Mouse (Mus musculus) liver, embryonic 12.5 days (tissue): Measurements from ENCODE around the gene Lrrc8c. TPM values are rescaled to one million over a fixed set of nuclear protein-coding genes. Genes with fewer than 3 reads are reported as not detected.

Experiments
- ATAC-seq: fragments of 200-750 bp; cut with Nextera tagmentation; 2 replicates; pipeline ENCODE4 v1.8.0; 2017; ENCODE audit warnings: moderate number of reproducible peaks, mild to moderate bottlenecking, moderate library complexity
- H3K27ac ChIP-seq: fragments of 300-500 bp; sonication (generic); 2 replicates; pipeline ENCODE4 v1.5.1; 2016; ENCODE audit warnings: mild to moderate bottlenecking
- H3K27me3 ChIP-seq: fragments of 300-500 bp; sonication (generic); replicated peaks from 2 replicates; pipeline ENCODE4 v1.6.1; 2016; ENCODE audit warnings: mild to moderate bottlenecking, moderate library complexity
- H3K36me3 ChIP-seq: fragments of 300-500 bp; sonication (generic); 2 replicates; pipeline ENCODE4 v1.6.1; 2016; ENCODE audit warnings: mild to moderate bottlenecking, moderate library complexity
- H3K4me1 ChIP-seq: fragments of 300-500 bp; sonication (generic); 2 replicates; pipeline ENCODE4 v1.6.1; 2016
- H3K4me2 ChIP-seq: fragments of 300-500 bp; sonication (generic); 2 replicates; pipeline ENCODE4 v1.6.1; 2016; ENCODE audit warnings: mild to moderate bottlenecking, moderate library complexity
- H3K4me3 ChIP-seq: fragments of 300-500 bp; sonication (generic); 2 replicates; pipeline ENCODE4 v1.5.1; 2016; ENCODE audit warnings: mild to moderate bottlenecking, moderate library complexity
- H3K9ac ChIP-seq: fragments of 300-500 bp; sonication (generic); 2 replicates; pipeline ENCODE4 v1.6.1; 2016; ENCODE audit warnings: mild to moderate bottlenecking, moderate library complexity
- H3K9me3 ChIP-seq: fragments of 300-500 bp; sonication (generic); replicated peaks from 2 replicates; pipeline ENCODE4 v1.6.1; 2016; ENCODE audit warnings: mild to moderate bottlenecking, moderate library complexity
- whole genome bisulfite sequencing: fragments of 180-500 bp; shearing (Covaris S2); methylation state at CpG from one replicate; pipeline ENCODE4 v1.1.7; 2016; ENCODE audit not compliant: insufficient replicate concordance; 5-methylcytosine and 5-hydroxymethylcytosine counted together
- polyA plus RNA-seq: library from polyadenylated mRNA; unstranded; fragments of >200 nt; fragmentation: Nextera tagmentation; extraction: Ambion mirVana; gene quantifications from 2 replicates; pipeline ENCODE4 v1.2.1, GENCODE M21; 2016

Lrrc8c gene
- polyA plus RNA-seq, 1 experiment from 2014 or later = 23.9 TPM

DNA sequence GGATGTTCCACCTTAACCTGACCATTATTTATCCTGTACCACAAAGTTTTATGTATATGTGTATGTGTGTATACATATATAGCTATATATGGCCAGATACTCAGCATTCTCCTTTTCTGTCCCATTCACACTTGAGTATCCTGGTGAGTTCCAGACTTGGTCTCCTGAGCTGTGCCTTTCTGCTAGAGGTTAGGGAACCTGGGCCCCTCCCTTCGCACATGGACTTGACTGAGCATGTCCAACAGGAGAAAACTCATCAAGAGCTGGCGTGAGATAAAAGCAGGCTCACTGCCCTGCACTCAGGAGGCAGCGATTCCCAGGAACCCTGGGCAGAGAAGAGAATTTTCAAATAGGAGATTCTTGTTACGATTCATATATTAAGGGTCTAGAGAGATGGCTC is 45.6 kb downstream of the Lrrc8c start:
- Histone ChIP-seq H3K27ac (peak overlapping the region; percentile 98), H3K27me3 (no peaks in the 10 kb centered on the region), H3K4me3 (no peak overlapping the region), H3K36me3 (peaks cover 30% of the 10 kb centered on the region), H3K4me2 (peak overlapping the region; percentile 60), H3K9ac (0 out of 2 replicates have a peak overlapping the region, but pooled peaks have one; percentile 63), H3K9me3 (no peaks in the 10 kb centered on the region), H3K4me1 (peaks cover 70% of the 10 kb centered on the region)
- peak; percentile 42; the same call in 1 of the 2 replicates for ATAC-seq
- WGBS = 58% methylated on average over 4 of the region's 4 CpGs

DNA sequence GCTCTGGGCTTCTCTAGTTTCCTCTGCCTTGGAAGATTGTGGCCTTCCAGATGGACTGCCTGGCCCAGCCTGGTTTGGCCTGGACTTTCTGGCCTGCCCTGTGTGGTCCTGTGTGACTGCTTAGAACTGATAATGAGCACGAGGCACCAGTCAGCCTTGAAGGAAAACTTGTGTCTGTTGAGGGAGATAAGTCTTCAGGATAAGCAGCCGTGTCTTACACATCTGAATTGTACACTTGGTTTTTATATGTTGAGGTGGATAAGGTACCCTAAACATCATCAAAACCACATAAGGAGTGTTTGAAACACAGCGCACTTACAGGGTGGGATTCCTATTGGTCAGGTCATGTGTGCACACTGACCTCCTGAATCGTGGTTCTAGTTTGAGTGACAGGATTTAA is 46.6 kb downstream of the Lrrc8c start:
- Histone ChIP-seq H3K9me3 (no peaks in the 10 kb centered on the region), H3K4me2 (peak overlapping the region; percentile 60), H3K27ac (peak overlapping the region; percentile 98), H3K4me3 (peak overlapping the region; percentile 19; the same call in 1 of the 2 replicates), H3K36me3 (peaks cover 30% of the 10 kb centered on the region), H3K27me3 (no peaks in the 10 kb centered on the region), H3K9ac (peak overlapping the region; percentile 63), H3K4me1 (peaks cover 76% of the 10 kb centered on the region)
- WGBS = 27% methylated on average over 4 of the region's 4 CpGs
- ATAC-seq = peak; percentile 98

DNA sequence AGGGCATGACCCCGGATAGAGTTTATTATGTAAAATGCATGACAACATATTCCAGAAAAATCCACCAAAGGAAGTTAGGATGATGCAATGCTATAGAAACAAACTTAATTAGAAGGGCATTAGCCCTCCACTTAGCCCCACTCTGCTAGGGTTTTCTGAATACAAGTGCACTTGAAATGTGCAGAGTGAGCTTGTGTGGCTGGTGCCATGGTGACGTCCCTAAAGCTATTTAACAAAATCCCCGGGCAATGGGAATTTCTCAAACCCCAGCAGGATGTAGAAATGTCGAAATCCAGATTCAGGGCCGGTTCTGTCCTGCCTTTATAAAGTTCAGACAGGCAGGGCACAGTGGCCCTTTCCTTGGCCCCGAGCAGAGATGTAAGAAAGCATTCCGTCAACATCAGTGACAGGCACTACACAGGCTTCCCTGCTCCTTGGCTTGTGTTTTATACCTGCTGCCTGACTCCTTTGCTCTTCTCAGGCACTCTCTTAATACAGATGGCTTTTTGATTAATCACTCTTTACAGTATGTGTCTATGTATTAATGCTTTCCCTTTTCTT is 47.7 kb downstream of the Lrrc8c start:
- Histone ChIP-seq H3K36me3 (peaks cover 28% of the 10 kb centered on the region), H3K9ac (peak overlapping the region; percentile 7; the same call in 1 of the 2 replicates), H3K4me1 (peaks cover 76% of the 10 kb centered on the region), H3K4me3 (no peak overlapping the region), H3K4me2 (no peak overlapping the region), H3K9me3 (no peaks in the 10 kb centered on the region), H3K27me3 (no peaks in the 10 kb centered on the region), H3K27ac (peak overlapping the region; percentile 98)
- no peak for ATAC-seq
- WGBS = 74% methylated on average over 7 of the region's 7 CpGs

DNA sequence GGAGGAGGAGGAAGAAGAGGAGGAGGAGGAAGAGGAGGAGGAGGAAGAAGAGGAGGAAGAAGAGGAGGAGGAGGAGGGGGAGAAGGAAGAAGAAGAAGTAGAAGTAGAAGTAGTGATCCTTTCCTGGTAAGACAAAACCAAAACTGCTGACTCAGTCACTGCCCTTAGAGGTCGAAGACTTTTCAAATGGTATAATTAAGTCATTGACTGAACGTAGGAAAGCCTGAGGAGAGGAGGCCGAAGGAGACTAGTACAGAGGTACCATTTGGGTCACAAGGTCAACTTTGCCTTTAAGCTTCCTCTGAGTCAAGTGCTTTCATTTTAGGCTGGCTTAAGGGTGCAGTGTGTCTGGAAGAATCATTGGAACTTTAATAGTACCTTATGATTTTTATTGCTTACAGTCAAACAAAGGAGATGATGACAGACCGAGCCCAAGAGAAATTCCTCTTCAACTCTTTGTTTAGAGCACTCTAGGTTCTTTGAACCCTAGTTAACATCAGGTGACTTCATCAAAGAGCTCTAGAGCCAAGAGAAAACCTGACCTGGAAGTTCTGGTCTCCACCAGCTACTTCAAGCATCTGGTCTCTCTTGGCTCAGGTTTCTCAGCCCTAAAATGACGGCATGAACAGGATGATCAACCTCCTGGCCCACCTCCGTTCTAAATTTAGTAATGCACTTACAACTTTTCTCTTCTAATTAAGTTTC is 49.0 kb downstream of the Lrrc8c start:
- 79% methylated on average over 6 of the region's 6 CpGs for WGBS
- H3K27me3 ChIP-seq = no peaks in the 10 kb centered on the region
- no peak overlapping the region for H3K4me3 ChIP-seq
- H3K9me3 ChIP-seq = no peaks in the 10 kb centered on the region
- no peak overlapping the region for H3K9ac ChIP-seq
- peak overlapping the region; percentile 62 for H3K27ac ChIP-seq
- no peak overlapping the region for H3K4me2 ChIP-seq
- peaks cover 29% of the 10 kb centered on the region for H3K36me3 ChIP-seq
- ATAC-seq = no peak
- peaks cover 77% of the 10 kb centered on the region for H3K4me1 ChIP-seq

DNA sequence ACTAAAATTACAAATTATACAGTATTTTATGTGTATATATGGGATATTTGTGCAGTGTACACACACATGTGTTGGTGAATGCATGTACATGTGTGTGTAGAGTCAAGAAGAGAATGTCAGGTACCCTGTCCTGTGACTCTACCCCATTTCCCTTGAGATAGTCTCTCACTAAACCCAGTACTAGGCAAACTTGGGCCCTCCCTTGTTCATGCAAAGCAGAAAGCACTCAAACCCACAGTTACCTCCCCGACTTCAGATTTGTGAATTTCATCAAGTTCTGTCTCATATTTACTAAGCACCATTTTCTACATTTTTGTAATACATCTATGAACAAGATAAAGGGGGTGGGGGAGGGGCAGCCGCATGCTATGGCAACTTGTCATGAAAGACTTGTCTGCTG is 50.0 kb downstream of the Lrrc8c start:
- ATAC-seq = no peak
- no peak overlapping the region for H3K4me3 ChIP-seq
- H3K27ac ChIP-seq = no peak overlapping the region
- H3K9ac ChIP-seq = no peak overlapping the region
- H3K4me2 ChIP-seq = no peak overlapping the region
- H3K36me3 ChIP-seq = peaks cover 34% of the 10 kb centered on the region
- WGBS = 76% methylated on average over 2 of the region's 2 CpGs
- peaks cover 77% of the 10 kb centered on the region for H3K4me1 ChIP-seq
- H3K9me3 ChIP-seq = no peaks in the 10 kb centered on the region
- H3K27me3 ChIP-seq = no peaks in the 10 kb centered on the region

DNA sequence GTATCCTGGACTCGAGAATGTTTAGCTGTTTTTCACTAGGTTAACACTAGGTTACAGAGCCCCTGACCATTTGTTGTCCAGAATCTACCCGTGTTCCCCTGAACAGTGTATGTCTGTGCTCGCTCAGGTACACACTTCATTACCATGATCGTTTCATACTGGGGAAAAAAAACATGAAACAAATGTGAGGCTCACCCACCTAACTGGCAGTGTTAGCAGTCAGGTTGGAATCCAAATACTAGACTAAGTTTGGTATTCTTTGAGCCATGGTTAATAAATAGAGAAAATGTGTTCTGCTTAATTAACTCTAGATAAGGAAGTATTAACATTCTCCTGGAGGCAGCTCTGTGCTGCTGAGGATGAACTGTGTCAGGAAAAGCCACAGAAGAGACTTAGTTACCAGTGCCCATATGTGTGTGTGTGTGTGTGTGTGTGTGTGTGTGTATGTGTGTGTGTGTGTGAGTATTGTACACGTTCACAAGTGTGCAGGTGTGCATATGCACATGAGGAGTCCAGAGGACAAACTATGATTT is 53.0 kb downstream of the Lrrc8c start:
- H3K9ac ChIP-seq = no peak overlapping the region
- no peaks in the 10 kb centered on the region for H3K27me3 ChIP-seq
- 0 out of 2 replicates have a peak overlapping the region, but pooled peaks have one; percentile 61 for H3K27ac ChIP-seq
- H3K36me3 ChIP-seq = peaks cover 39% of the 10 kb centered on the region
- no peak overlapping the region for H3K4me3 ChIP-seq
- ATAC-seq = no peak
- H3K4me2 ChIP-seq = no peak overlapping the region
- WGBS = 73% methylated on average over 5 of the region's 5 CpGs
- H3K4me1 ChIP-seq = peaks cover 78% of the 10 kb centered on the region
- no peaks in the 10 kb centered on the region for H3K9me3 ChIP-seq

DNA sequence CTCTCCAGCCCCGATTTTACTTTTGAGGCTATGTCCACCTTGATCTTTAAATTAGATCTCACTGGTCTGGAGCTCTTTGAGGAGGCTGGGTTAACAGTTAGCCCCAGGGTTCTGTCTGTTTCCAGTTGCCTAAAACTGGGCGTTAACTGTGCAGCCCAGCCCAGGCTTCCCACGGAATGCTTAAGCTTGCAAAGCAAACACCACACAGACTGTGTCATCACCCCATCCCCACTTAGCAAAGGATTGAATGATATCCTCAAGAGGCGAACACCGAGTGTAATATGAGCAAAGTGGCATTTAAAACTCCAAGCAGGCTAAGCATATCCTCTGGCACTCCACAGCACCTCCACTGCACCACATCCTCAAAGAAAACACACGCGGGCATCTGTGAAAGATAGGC is 53.7 kb downstream of the Lrrc8c start:
- 77% methylated on average over 7 of the region's 7 CpGs for WGBS
- Histone ChIP-seq H3K4me2 (no peak overlapping the region), H3K4me3 (no peak overlapping the region), H3K4me1 (peaks cover 78% of the 10 kb centered on the region), H3K36me3 (peaks cover 35% of the 10 kb centered on the region), H3K9me3 (no peaks in the 10 kb centered on the region), H3K27me3 (no peaks in the 10 kb centered on the region), H3K9ac (no peak overlapping the region), H3K27ac (0 out of 2 replicates have a peak overlapping the region, but pooled peaks have one; percentile 12)
- no peak for ATAC-seq

DNA sequence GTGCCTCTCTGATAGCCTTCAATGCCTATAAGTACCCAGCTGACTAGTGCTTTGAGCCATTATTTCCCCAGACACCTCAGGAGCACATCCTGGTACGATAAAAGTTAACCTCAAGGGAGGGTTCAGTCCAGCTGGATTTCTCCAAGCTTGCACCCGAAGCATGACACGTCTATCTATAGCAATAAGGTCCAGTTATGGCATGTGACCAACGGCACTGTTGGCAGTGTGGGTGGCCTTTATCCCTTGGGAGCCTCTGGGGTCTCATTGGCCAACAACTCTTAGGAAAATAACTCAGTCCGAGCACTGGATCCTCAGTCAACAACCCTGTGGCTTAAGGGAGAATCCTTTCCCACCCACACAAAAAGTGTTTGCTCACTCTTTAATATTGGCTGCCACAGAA is 55.6 kb downstream of the Lrrc8c start:
- H3K9ac ChIP-seq = peak overlapping the region; percentile 56
- no peak overlapping the region for H3K4me3 ChIP-seq
- peaks cover 68% of the 10 kb centered on the region for H3K4me1 ChIP-seq
- peak overlapping the region; percentile 52; the same call in 1 of the 2 replicates for H3K4me2 ChIP-seq
- H3K36me3 ChIP-seq = peaks cover 50% of the 10 kb centered on the region
- H3K27me3 ChIP-seq = no peaks in the 10 kb centered on the region
- WGBS = 80% methylated on average over 5 of the region's 5 CpGs
- no peaks in the 10 kb centered on the region for H3K9me3 ChIP-seq
- H3K27ac ChIP-seq = peak overlapping the region; percentile 91
- no peak for ATAC-seq

DNA sequence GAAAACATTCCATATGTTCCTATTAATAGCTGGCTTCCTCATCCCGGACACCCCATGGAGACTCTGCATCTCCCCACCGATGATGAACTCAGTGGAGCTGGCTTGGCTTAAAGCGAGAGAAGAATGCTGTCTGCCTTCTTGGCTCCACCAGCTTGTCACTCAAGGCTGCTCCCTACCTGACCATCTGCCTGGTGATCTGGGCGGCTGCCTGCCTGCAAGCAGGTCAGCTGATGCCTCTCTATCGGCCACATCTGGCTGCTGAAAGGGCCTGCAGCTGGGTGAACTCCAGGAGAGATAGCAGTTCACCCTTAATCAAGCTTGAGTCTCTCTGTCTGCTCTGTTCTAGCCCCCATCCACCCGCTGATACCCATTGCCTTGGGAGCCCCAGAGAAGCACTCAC is 56.7 kb downstream of the Lrrc8c start:
- 0 out of 2 replicates have a peak overlapping the region, but pooled peaks have one; percentile 3 for H3K4me3 ChIP-seq
- H3K27ac ChIP-seq = peak overlapping the region; percentile 91
- H3K4me2 ChIP-seq = peak overlapping the region; percentile 52
- no peaks in the 10 kb centered on the region for H3K9me3 ChIP-seq
- peaks cover 70% of the 10 kb centered on the region for H3K4me1 ChIP-seq
- peak overlapping the region; percentile 56 for H3K9ac ChIP-seq
- WGBS = 33% methylated on average over 6 of the region's 6 CpGs
- peaks cover 53% of the 10 kb centered on the region for H3K36me3 ChIP-seq
- peak; percentile 97 for ATAC-seq
- H3K27me3 ChIP-seq = no peaks in the 10 kb centered on the region

DNA sequence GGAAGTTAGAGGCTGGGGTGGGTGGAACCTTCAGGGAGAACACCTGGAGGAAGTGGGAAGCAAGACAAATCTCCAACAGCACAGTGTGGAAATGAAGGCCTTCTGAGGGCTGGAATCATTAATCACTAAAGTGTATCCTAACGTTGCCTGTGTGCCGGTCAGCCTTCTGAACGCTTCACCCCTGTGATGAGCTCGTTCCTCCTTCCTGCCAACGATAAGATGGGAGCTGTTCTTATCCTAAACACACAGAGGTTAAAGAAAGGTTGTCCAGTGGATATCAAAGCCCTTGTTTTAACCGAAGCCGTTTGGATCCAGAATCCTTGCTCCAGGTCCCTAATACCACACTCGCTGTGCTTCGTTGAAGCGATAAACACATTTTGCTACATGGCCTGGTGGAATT is 61.7 kb downstream of the Lrrc8c start:
- WGBS = 51% methylated on average over 10 of the region's 10 CpGs
- Histone ChIP-seq H3K9ac (no peak overlapping the region; the same call in 1 of the 2 replicates), H3K27ac (peak overlapping the region; percentile 57; the same call in 1 of the 2 replicates), H3K36me3 (peaks cover 63% of the 10 kb centered on the region), H3K4me1 (peaks cover 55% of the 10 kb centered on the region), H3K9me3 (no peaks in the 10 kb centered on the region), H3K4me2 (no peak overlapping the region), H3K4me3 (no peak overlapping the region), H3K27me3 (no peaks in the 10 kb centered on the region)
- ATAC-seq = peak; percentile 39; the same call in 1 of the 2 replicates

DNA sequence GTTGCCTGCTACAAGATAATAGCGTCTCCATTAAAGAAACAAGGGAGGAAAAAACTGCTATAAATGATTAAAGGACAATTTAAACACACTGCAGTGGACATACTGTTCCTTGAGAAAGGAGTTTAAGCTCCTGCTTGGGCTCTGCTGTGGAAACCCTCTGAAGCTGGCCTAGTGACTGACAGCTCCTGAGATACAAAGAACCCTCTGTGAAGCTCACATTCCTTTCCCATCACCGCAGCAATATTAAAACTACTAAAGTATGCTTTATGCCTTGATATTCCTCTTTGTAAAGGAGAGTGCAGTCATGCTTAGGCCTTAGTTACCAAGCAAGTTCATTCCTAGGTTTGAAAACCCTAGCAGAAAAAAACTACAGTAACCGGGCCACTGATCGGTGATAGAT is 66.7 kb downstream of the Lrrc8c start:
- H3K9me3 ChIP-seq = no peaks in the 10 kb centered on the region
- ATAC-seq = no peak
- no peak overlapping the region for H3K9ac ChIP-seq
- H3K27ac ChIP-seq = 0 out of 2 replicates have a peak overlapping the region, but pooled peaks have one; percentile 15
- H3K36me3 ChIP-seq = peaks cover 51% of the 10 kb centered on the region
- 86% methylated on average over 4 of the region's 4 CpGs for WGBS
- H3K4me3 ChIP-seq = no peak overlapping the region
- peaks cover 25% of the 10 kb centered on the region for H3K4me1 ChIP-seq
- no peak overlapping the region for H3K4me2 ChIP-seq
- H3K27me3 ChIP-seq = no peaks in the 10 kb centered on the region

DNA sequence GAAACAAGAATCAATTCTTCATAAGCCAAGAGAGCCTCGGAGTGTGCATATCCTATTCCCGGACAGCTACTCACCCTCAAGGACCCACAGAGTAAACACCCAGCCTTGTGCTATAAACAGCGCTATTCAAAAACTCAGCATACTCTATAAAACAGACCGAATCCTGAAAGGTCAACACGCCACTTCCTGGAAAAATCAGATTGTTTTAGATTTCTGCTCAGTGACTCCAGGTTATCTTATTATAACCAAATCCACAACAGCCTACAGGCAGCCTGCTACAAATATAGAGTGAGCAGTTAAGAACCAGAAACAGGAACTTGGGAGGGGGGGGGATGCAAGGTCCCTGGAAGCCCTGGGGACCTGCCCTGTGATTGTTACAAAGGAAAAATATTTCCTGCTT is 67.5 kb downstream of the Lrrc8c start:
- no peaks in the 10 kb centered on the region for H3K9me3 ChIP-seq
- H3K4me2 ChIP-seq = no peak overlapping the region
- ATAC-seq = no peak
- H3K27ac ChIP-seq = no peak overlapping the region
- H3K9ac ChIP-seq = no peak overlapping the region
- H3K36me3 ChIP-seq = peaks cover 51% of the 10 kb centered on the region
- H3K27me3 ChIP-seq = no peaks in the 10 kb centered on the region
- peaks cover 20% of the 10 kb centered on the region for H3K4me1 ChIP-seq
- H3K4me3 ChIP-seq = no peak overlapping the region
- 66% methylated on average over 5 of the region's 5 CpGs for WGBS
